Mouse (Mus musculus) layer of hippocampus, adult 8-10 months (tissue): Measurements from ENCODE around the gene Rasgef1a. TPM values are rescaled to one million over a fixed set of nuclear protein-coding genes. Genes with fewer than 3 reads are reported as not detected.

Experiments
- DNase-seq, 2 experiments: peaks; one replicate each; pipeline ENCODE4 v3.0.0; 2022; ENCODE audit warnings: low spot score in 2 of 2
- total RNA-seq, 4 experiments: library from RNA; stranded (reverse); gene quantifications; 2 replicates each; pipeline ENCODE4 v1.2.4; 2022

Rasgef1a gene
- total RNA-seq, 4 experiments from 2014 or later = 183 to 212 (median 202) TPM

GRCm38 (mm10) chr6:118070321-118071012, 59.2 kb downstream of the Rasgef1a start:
- DNase-seq = peak; percentile 76 to 77

GRCm38 (mm10) chr6:118071013-118071350, 59.7 kb downstream of the Rasgef1a start:
- DNase-seq = no peak

GRCm38 (mm10) chr6:118071416-118071815, 60.2 kb downstream of the Rasgef1a start:
- no peak for DNase-seq

DNA sequence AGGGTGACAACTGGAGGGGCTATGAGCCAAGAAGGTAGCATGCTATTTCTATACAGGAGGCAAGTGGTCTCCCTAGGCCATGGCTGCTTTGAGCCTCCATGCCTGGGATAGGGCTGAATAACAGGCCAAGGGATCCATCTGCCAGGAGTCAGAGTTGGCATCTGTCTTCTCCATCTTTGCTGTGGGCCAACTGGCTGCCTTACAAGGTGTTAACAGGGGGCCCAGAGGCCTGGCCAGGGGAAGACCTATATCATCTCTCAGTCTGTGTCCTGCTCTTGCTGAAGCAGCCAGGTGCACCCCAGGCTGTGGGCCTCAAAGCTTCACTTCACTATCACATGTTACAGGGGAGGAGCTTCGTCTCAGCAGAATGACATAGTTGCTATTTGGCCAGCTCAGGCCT, 60.9 kb downstream of the Rasgef1a start:
- DNase-seq = no peak

GRCm38 (mm10) chr6:118074151-118074550, 62.9 kb downstream of the Rasgef1a start:
- DNase-seq = no peak

GRCm38 (mm10) chr6:118076256-118076655, 65.0 kb downstream of the Rasgef1a start:
- DNase-seq = no peak

GRCm38 (mm10) chr6:118076748-118077147, 65.5 kb downstream of the Rasgef1a start:
- DNase-seq = no peak

- no peak for DNase-seq
Measured at GRCm38 (mm10) chr6:118077421-118077820, 66.2 kb downstream of the Rasgef1a start.

DNA sequence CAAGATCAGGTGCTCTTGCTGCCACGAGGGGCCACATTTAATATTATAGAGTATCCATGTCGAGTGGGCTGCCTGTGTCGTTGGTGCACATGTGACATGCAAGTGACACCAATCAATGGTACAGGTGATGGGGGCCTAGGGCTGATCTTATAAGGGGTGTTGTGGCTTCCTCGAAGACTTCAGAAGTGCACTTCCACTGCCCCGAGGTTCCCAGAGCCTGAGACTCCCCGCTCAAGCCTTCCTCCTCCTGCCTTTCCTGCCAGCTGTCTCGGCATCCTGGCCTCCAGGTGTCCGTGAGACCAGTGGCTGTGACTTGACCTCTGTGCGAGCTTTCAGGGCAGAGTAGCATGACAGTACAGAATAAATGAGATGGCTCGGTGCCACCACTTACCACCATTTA, 67.5 kb downstream of the Rasgef1a start:
- no peak for DNase-seq

GRCm38 (mm10) chr6:118079292-118079691, 68.1 kb downstream of the Rasgef1a start:
- no peak for DNase-seq

GRCm38 (mm10) chr6:118079762-118080465, 68.7 kb downstream of the Rasgef1a start:
- no peak for DNase-seq

DNA sequence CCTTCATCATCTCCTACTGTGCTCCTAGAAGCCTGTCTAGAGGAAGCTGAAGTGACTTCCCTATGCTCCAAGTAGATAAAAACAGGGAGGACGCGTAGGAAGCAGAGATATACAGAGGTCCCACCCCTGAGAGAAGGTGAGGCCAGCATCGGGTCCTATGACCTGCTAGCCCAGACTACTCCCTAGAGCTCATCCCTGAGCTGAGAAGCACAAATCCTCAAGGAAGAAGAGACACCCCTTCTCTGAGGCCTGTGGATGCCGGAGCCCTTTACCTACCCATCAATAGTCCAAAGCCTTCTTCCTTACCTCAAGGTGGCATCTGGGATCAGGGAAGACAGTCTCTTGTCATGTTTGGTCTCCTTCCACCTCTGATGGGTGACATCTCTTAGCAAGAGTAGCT, 69.5 kb downstream of the Rasgef1a start:
- no peak for DNase-seq

DNA sequence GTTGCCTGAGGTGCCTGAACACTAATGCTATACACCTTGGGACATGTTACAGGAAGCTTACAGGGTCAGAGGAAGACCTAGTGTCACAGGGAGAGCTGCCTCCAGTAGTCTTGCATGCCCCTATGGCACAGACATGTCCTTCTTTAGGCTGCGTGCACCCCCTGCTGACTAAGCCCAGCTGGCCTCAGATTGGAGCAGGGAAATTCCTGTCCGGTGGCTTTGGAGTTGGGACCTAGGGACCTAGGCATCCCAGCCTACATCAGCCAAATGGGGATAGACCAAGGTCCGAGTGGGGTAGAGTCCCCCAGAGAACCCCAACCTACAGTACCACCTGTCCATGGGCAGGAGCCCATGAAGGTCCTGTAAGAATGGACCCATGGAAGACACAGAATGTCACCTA, 71.1 kb downstream of the Rasgef1a start:
- DNase-seq = no peak

DNA sequence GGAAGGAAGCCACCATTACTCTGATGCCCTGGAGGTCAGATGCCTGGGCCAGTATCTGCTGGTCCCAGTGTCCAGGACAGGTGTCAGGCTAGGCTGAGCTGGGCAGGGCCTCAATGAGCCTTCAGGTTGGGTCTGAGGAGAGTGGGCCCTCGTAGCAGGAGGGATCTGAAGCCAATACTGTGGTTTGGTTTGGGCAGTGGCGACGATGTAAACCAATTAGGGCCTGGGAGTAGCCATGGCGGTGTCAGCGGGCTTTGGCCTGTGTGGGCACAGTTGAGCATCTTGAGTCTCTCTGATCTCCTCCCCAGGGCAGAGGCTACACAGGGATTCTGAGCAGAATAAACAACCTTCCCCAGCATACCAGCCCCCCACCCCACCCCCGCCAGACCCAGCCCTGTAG, 72.4 kb downstream of the Rasgef1a start:
- DNase-seq = no peak

DNA sequence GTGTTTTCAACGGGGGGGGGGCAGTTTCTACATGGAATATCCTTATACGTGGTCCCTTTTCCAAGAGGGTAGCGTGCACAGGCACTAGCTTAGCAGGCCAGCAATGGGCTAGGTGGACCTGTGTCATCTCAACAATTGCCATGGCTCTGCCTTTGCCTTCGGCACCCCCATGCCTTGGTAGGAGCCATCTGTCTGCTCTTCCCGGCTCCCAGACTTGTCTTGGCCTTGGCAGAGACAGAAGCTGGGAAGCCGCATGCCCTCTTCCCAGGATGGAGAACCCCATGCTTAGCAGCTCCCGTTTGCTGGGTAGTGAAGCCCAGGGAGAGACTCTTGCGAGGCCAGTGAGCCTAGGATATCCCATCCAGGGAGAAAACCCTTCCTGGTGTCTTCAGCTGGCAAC, 73.4 kb downstream of the Rasgef1a start:
- no peak for DNase-seq

GRCm38 (mm10) chr6:118087955-118088354, 76.7 kb downstream of the Rasgef1a start:
- no peak for DNase-seq

- DNase-seq = no peak
Measured at GRCm38 (mm10) chr6:118088750-118089440, 77.7 kb downstream of the Rasgef1a start.

DNA sequence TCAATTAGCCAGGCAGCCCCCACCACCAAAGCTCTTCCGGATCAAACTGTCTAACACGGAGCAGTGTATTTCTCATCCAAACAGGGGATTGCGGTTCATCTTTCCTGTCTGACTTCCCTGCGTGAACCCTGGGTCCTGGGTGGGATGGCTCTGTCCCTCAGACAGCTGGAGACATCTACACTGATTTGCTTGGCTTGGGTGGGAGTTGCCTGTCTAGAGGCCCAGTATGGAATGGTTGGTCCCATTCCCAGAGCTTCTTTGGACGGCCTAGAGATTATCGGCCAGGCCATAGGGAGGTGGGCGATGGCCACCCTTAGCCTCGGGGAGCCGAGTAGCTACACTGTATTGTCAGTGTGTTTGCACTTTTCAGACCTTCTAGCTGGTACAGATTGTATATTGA, 79.6 kb downstream of the Rasgef1a start:
- DNase-seq = no peak

GRCm38 (mm10) chr6:118097765-118098365, 86.6 kb downstream of the Rasgef1a start:
- DNase-seq = no peak

DNA sequence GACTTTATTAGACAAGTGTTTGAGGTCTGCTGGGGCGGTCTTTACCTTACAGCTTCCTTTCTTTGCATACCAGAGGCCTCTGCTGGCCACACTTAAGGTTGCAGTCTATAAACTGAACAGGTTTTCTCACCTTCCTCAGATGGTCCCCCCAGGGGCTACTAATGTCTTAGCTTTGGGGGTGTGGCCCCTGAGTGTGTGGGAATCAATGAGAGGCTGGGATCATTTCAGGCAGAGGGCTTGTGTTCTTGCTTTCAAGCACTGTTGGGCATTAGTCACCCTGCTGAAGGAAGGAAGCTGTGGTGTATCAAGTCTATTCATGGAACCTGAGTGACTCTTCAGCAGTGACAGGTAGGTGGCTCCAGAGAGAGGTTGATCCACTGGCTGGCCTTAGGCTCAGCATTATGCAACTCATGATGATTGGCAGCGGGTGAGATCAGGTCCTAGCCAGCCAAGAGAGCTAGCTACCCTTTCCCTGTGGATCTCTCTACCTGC, 88.1 kb downstream of the Rasgef1a start:
- no peak for DNase-seq

DNA sequence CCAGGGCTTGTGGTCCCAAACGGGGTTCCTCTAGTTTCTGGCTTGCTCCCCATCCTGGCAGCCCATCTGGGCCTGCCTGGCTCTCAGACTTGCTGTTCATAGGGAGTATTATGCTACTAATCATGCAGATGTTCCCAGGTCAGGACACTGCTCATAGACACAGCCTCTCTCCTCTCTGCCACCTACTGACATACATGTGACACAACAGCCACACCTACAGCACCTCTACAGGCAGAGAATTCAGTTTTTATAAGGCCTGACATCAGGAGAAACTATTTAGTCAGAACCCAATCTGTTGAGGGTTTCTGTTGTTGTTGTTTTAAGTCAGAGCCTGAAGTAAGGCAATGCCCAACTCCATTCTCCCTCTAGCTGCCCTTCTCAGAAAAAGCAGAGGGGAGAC, 100.6 kb downstream of the Rasgef1a start:
- DNase-seq = no peak

- no peak for DNase-seq
Measured at GRCm38 (mm10) chr6:118122767-118123166, 111.5 kb downstream of the Rasgef1a start.
